Mouse (Mus musculus) layer of hippocampus, adult 8-10 months (tissue): ENCODE data around the gene Olfr1375. TPM values are rescaled to one million over a fixed set of nuclear protein-coding genes. Genes with fewer than 3 reads are reported as not detected.

Experiments
- total RNA-seq, 4 experiments: library from RNA; stranded (reverse); gene quantifications; 2 replicates each; pipeline ENCODE4 v1.2.4; 2022

Gene Olfr1375
- total RNA-seq, 4 experiments from 2014 or later: not detected

Other genes with a start within 250 kb of the Olfr1375 start
- gene Zfp354c, start 220.4 kb upstream of the Olfr1375 start, total RNA-seq: 10 to 100 TPM; 43.0 to 51.2 (median 48.0) TPM
- gene Zfp879, start 206.6 kb upstream of the Olfr1375 start, total RNA-seq: 1 to 10 TPM; 3.0 to 4.7 (median 3.9) TPM
- not detected for gene Grm6, start 197.4 kb upstream of the Olfr1375 start, total RNA-seq
- 1 to 10 TPM; 5.4 to 7.4 (median 6.7) TPM for gene Zfp454, start 160.5 kb upstream of the Olfr1375 start, total RNA-seq
- gene Zfp2, start 131.9 kb upstream of the Olfr1375 start, total RNA-seq: 10 to 100 TPM; 18.2 to 27.4 (median 20.4) TPM
- 1 to 10 TPM; 5.9 to 7.8 (median 6.6) TPM for gene Zfp354b, start 116.5 kb upstream of the Olfr1375 start, total RNA-seq
- not detected for gene 4933414I15Rik, start 104.3 kb upstream of the Olfr1375 start, total RNA-seq
- not detected for gene Prop1, start 94.3 kb upstream of the Olfr1375 start, total RNA-seq
- gene Olfr1378, start 81.6 kb upstream of the Olfr1375 start, total RNA-seq: not detected
- gene Olfr1377, start 66.1 kb upstream of the Olfr1375 start, total RNA-seq: not detected
- not detected for gene Olfr51, start 44.5 kb upstream of the Olfr1375 start, total RNA-seq
- not detected for gene Olfr54, start 33.9 kb upstream of the Olfr1375 start, total RNA-seq
- 10 to 100 TPM in 2 of 4 experiments, 1 to 10 TPM in 2; 9.0 to 10.6 (median 10.0) TPM for gene Zfp354a, start 11.1 kb downstream of the Olfr1375 start, total RNA-seq
- not detected for gene Gm12569, start 172.4 kb downstream of the Olfr1375 start, total RNA-seq
- 100 to 1,000 TPM; 121 to 149 (median 129) TPM for gene Clk4, start 213.6 kb downstream of the Olfr1375 start, total RNA-seq
- under 1 TPM in 1 of 4 experiments, not detected in 3; 0.87 TPM for gene BC049762, start 214.9 kb downstream of the Olfr1375 start, total RNA-seq
- 10 to 100 TPM in 1 of 4 experiments, 1 to 10 TPM in 3; 8.4 to 11.8 (median 9.5) TPM for gene Col23a1, start 241.8 kb downstream of the Olfr1375 start, total RNA-seq